Mouse (Mus musculus): Measurements from ENCODE around the gene Ints4. TPM values are rescaled to one million over a fixed set of nuclear protein-coding genes. Genes with fewer than 3 reads are reported as not detected.

Gene Ints4
- polyA plus RNA-seq, 1 experiment from 2014 or later, result 17.8 TPM

DNA sequence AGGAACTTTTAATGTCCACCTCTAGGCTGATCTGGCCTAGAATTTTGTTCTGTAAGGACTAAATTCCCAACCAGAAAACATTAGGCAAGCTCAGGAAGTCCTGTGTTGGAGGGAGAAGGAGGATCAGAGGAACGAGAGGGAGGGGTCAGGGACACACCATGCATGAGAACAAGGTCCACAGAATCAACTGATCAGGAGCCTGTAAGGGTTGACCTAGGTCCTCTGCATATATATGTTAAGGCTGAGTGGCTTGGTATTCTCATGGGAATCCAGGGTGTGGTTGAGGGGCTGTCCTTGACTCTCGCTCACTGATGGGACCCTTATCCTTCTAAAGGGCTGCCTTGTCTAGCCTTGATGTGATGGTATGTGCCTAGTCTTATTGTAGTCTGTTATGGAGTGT, 82.8 kb downstream of the Ints4 start:
- no peak overlapping the region for H3K4me3 ChIP-seq (ENCODE audit: low read depth, low read length)
- H3K9me3 ChIP-seq (replicated peaks; ENCODE audit: control insufficient read depth, low read length), result no peaks in the 10 kb centered on the region
- no peaks in the 10 kb centered on the region for H3K27me3 ChIP-seq (ENCODE audit: control insufficient read depth, insufficient read depth, low read depth, low read length)
- H3K9ac ChIP-seq (ENCODE audit: low read depth, low read length), result no peak overlapping the region
- no peak for ATAC-seq (ENCODE audit: low read depth)
- H3K4me1 ChIP-seq (ENCODE audit: control insufficient read depth, low read depth, low read length), result no peaks in the 10 kb centered on the region
- no peak overlapping the region for H3K27ac ChIP-seq (ENCODE audit: low read length)
- no peaks in the 10 kb centered on the region for H3K36me3 ChIP-seq (ENCODE audit: control insufficient read depth, insufficient read depth)
- 77% methylated on average over 2 of the region's 2 CpGs for WGBS (ENCODE audit: insufficient replicate concordance)
- H3K4me2 ChIP-seq (ENCODE audit: low read depth, low read length), result no peak overlapping the region

DNA sequence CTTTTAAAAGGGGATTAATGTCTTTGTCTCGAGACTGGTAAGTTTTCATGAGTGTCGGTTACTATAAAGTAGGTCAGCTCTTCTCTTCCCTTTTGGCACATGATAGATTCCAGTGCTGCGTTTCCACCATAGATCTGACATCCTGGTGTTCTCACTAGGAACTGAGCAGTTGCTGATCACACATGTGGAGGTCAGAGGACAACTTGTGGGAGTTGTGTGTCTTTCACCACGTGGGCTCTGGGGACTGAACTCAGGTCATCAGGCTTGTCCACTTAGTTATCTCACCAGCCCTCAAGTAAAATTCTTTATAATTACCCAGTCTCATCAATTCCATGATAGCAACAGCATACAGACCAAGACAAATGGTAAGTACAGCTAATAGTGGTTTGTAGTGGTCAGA, 88.6 kb downstream of the Ints4 start:
- no peak overlapping the region for H3K27ac ChIP-seq (ENCODE audit: low read length)
- H3K4me1 ChIP-seq (ENCODE audit: control insufficient read depth, low read depth, low read length), result no peaks in the 10 kb centered on the region
- no peak overlapping the region for H3K9ac ChIP-seq (ENCODE audit: low read depth, low read length)
- no peaks in the 10 kb centered on the region for H3K9me3 ChIP-seq (replicated peaks; ENCODE audit: control insufficient read depth, low read length)
- no peaks in the 10 kb centered on the region for H3K27me3 ChIP-seq (ENCODE audit: control insufficient read depth, insufficient read depth, low read depth, low read length)
- 0 out of 2 replicates have a peak, but pooled peaks have one; percentile 30 for ATAC-seq (ENCODE audit: low read depth)
- H3K4me3 ChIP-seq (ENCODE audit: low read depth, low read length), result no peak overlapping the region
- WGBS (ENCODE audit: insufficient replicate concordance), result 68% methylated on average over 4 of the region's 4 CpGs
- no peaks in the 10 kb centered on the region for H3K36me3 ChIP-seq (ENCODE audit: control insufficient read depth, insufficient read depth)
- no peak overlapping the region for H3K4me2 ChIP-seq (ENCODE audit: low read depth, low read length)

DNA sequence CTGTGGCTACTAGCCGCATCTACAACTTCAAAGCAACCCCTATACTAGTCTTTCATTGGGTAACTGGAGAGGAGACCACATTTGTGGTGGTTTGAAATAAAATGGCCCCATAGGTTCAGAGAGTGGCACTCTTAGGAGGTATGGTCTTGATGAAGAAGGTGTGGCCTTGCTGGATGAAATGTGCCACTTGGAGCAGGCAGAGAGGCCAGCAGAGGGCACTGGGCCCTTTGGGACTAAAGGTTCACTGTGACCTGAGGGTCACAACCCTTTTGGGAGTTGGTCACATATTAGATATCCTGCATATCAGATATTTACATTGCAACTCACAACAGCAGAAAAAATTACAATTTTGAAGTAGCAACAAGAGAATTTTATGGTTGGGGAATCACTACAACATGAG, 89.6 kb downstream of the Ints4 start:
- H3K4me2 ChIP-seq (ENCODE audit: low read depth, low read length), result no peak overlapping the region
- no peaks in the 10 kb centered on the region for H3K27me3 ChIP-seq (ENCODE audit: control insufficient read depth, insufficient read depth, low read depth, low read length)
- ATAC-seq (ENCODE audit: low read depth), result no peak
- no peaks in the 10 kb centered on the region for H3K9me3 ChIP-seq (replicated peaks; ENCODE audit: control insufficient read depth, low read length)
- H3K4me1 ChIP-seq (ENCODE audit: control insufficient read depth, low read depth, low read length), result no peaks in the 10 kb centered on the region
- H3K27ac ChIP-seq (ENCODE audit: low read length), result no peak overlapping the region
- H3K4me3 ChIP-seq (ENCODE audit: low read depth, low read length), result no peak overlapping the region
- no peaks in the 10 kb centered on the region for H3K36me3 ChIP-seq (ENCODE audit: control insufficient read depth, insufficient read depth)
- no peak overlapping the region for H3K9ac ChIP-seq (ENCODE audit: low read depth, low read length)
- WGBS (ENCODE audit: insufficient replicate concordance), result 58% methylated on average over 1 of the region's 1 CpGs

DNA sequence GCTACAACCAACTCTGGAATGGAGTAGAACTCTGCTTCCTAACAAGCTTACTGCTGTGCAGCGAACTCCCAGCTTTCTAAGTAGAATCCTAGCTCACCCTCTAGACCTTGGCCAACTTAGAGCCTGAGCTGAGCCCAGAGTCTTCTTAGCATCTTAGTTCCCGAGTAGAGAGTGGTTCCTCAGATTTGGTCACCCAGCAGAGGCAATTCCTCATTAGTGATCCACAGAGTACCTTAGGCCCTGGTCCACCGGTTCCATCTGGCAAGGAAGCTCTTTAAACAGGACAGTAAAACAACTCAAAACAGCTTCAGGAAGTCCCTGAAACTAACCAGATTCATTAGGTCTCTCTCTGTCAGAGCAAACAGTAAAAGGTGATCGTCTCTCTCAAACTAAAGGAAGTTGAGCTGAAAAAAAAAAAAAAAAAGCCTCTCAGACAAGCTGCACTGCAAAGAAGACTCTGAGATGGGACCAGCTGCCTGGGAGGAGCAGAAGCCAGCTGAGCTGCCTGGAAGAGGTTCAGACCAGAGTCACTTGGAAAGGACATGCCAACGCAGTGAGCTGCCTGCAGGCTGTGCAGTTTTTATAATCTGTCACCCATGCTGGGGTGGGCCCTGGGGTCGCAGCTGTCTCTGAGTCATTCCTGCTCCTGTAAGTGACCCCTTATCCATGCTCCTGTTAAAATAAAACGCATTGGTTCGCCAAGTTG, 97.8 kb downstream of the Ints4 start:
- peak overlapping the region; percentile 91 for H3K4me3 ChIP-seq (ENCODE audit: low read depth, low read length)
- H3K27ac ChIP-seq (ENCODE audit: low read length), result peak overlapping the region; percentile 95
- peak overlapping the region; percentile 65 for H3K4me2 ChIP-seq (ENCODE audit: low read depth, low read length)
- peak overlapping the region; percentile 95 for H3K9ac ChIP-seq (ENCODE audit: low read depth, low read length)
- WGBS (ENCODE audit: insufficient replicate concordance), result 27% methylated on average over 8 of the region's 8 CpGs
- H3K36me3 ChIP-seq (ENCODE audit: control insufficient read depth, insufficient read depth), result no peaks in the 10 kb centered on the region
- H3K27me3 ChIP-seq (ENCODE audit: control insufficient read depth, insufficient read depth, low read depth, low read length), result no peaks in the 10 kb centered on the region
- no peaks in the 10 kb centered on the region for H3K9me3 ChIP-seq (replicated peaks; ENCODE audit: control insufficient read depth, low read length)
- no peak for ATAC-seq (ENCODE audit: low read depth)
- H3K4me1 ChIP-seq (ENCODE audit: control insufficient read depth, low read depth, low read length), result peaks cover 12% of the 10 kb centered on the region

DNA sequence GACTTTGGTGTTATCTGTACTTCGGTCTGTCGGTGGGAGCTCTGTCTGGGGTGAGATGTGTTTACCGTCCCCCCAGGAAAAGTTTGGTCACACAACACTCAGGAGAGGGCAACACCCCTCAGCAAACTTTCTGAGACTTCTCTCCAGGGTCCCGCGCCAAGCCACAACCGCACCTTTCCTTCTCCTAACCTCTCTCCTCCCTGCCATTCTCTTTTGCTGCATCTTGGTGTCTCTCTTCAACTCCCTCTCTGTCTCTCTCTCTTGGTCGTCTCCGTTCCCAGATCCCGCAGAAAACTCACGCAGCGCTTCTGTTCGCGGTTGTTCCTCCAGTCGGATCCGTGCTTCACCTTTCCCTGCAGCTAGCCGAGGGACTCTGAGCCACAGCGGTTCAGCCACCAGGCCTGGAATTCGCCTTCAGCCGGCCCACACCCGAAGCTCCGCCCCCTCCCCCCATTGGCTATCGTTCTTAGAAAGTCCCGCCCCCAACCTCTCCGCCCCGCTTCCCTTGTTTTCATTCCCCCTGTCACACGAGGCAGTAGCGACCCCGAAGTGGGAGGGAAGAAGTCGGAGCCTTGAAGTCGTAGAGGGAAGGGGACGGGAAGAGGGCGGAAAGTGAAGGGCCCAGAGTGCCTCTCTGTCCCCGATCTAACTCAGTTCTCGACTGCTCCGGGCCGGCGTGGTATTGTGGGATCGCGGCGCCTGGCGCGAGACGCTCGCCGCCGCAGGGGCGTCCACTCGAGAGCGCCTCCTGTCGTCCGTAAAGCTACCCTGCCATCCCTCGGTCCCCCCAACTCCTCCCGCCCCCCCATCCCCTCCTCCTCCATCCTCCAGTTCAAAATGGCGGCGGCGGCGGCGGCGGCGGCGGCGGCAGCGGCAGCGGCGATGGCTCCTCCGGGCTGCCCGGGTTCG, 98.6 kb downstream of the Ints4 start, which contains the start of the genes Aamdc and Rsf1:
Gene Aamdc, minus strand, starts transcription at position 431 of the 909 bp plus-strand sequence.
Gene Rsf1, plus strand, starts transcription at position 823 of the 909 bp plus-strand sequence.
- H3K9me3 ChIP-seq (replicated peaks; ENCODE audit: control insufficient read depth, low read length), result no peaks in the 10 kb centered on the region
- peak within 1 kb of the TSS; percentile 95 for H3K27ac ChIP-seq (ENCODE audit: low read length)
- ATAC-seq (ENCODE audit: low read depth), result peak; percentile 87
- peak within 1 kb of the TSS; percentile 65 for H3K4me2 ChIP-seq (ENCODE audit: low read depth, low read length)
- H3K4me3 ChIP-seq (ENCODE audit: low read depth, low read length), result peak within 1 kb of the TSS; percentile 91
- H3K27me3 ChIP-seq (ENCODE audit: control insufficient read depth, insufficient read depth, low read depth, low read length), result no peaks in the 10 kb centered on the region
- H3K4me1 ChIP-seq (ENCODE audit: control insufficient read depth, low read depth, low read length), result peaks cover 12% of the 10 kb centered on the region
- no peaks in the 10 kb centered on the region for H3K36me3 ChIP-seq (ENCODE audit: control insufficient read depth, insufficient read depth)
- under 1% methylated on average over 60 of the region's 68 CpGs for WGBS (ENCODE audit: insufficient replicate concordance)
- H3K9ac ChIP-seq (ENCODE audit: low read depth, low read length), result peak within 1 kb of the TSS; percentile 95

DNA sequence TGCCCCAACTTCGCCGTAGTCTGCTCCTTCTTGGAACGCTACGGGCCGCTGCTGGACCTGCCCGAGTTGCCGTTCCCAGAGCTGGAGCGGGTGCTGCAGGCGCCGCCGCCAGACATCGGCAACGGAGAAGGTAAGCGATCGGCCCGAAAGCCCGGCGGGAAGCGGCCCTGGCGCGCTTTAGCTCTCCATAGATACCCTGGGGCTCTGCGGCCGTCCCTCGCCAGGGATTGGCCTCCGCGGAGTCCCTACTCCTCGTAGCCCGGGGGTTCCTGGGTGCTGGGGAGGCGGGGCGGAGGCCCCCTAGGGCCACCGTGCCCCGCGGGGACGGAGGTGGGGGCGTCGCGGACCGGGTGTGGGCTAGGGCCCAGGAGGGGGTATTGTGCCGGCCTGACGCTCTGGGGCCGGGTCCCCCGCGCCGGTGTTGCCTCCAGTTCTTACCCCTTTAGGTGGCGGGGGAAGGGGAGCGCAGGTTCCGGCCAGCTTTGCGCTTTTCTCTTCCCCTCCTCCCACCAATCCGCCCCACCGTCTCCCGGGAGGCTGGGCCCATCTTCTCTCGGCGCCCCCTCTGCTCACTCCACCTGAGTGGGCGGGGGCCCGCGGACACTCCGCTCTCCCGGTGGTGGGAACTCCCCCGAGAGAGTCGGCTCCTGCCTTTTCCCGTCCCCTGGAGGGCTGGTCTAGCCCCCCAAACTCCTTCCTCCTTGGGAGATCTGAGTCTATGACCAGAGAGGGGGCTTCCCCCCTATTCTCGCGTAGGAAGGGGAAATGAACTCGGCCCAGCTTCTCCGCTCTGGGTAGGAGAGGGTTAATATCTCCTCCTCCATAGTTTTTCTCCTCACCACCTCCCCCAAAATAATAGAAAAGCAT, 99.5 kb downstream of the Ints4 start:
- H3K36me3 ChIP-seq (ENCODE audit: control insufficient read depth, insufficient read depth), result no peaks in the 10 kb centered on the region
- H3K9ac ChIP-seq (ENCODE audit: low read depth, low read length), result peak overlapping the region; percentile 95
- WGBS (ENCODE audit: insufficient replicate concordance), result under 1% methylated on average over 63 of the region's 65 CpGs
- peak overlapping the region; percentile 91 for H3K4me3 ChIP-seq (ENCODE audit: low read depth, low read length)
- ATAC-seq (ENCODE audit: low read depth), result peak; percentile 34
- peak overlapping the region; percentile 65 for H3K4me2 ChIP-seq (ENCODE audit: low read depth, low read length)
- H3K9me3 ChIP-seq (replicated peaks; ENCODE audit: control insufficient read depth, low read length), result no peaks in the 10 kb centered on the region
- no peaks in the 10 kb centered on the region for H3K27me3 ChIP-seq (ENCODE audit: control insufficient read depth, insufficient read depth, low read depth, low read length)
- H3K4me1 ChIP-seq (ENCODE audit: control insufficient read depth, low read depth, low read length), result peaks cover 12% of the 10 kb centered on the region
- H3K27ac ChIP-seq (ENCODE audit: low read length), result peak overlapping the region; percentile 95

DNA sequence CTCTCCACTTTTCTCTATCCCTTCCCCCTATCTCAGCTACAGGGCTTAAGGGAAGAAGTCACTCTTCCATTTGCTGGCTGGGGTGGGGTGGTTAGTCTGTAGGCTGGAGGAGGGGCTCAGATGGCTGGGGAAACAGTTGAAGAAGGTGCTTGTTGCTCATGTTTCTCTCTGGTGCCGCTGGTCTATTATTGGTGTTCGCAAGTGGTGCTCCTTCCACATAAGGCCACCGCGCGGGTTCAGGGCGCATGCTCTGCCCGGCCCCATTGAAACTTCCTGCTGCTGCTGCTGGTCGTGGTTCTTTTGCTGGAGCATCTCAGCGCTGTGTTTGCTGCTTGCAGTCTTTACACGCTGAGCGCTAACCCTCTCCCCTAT, 100.1 kb downstream of the Ints4 start:
- under 1% methylated on average over 11 of the region's 11 CpGs for WGBS (ENCODE audit: insufficient replicate concordance)
- peaks cover 12% of the 10 kb centered on the region for H3K4me1 ChIP-seq (ENCODE audit: control insufficient read depth, low read depth, low read length)
- no peaks in the 10 kb centered on the region for H3K9me3 ChIP-seq (replicated peaks; ENCODE audit: control insufficient read depth, low read length)
- peak overlapping the region; percentile 95 for H3K9ac ChIP-seq (ENCODE audit: low read depth, low read length)
- H3K36me3 ChIP-seq (ENCODE audit: control insufficient read depth, insufficient read depth), result no peaks in the 10 kb centered on the region
- ATAC-seq (ENCODE audit: low read depth), result peak; percentile 28
- peak overlapping the region; percentile 65 for H3K4me2 ChIP-seq (ENCODE audit: low read depth, low read length)
- peak overlapping the region; percentile 91 for H3K4me3 ChIP-seq (ENCODE audit: low read depth, low read length)
- H3K27ac ChIP-seq (ENCODE audit: low read length), result peak overlapping the region; percentile 95
- no peaks in the 10 kb centered on the region for H3K27me3 ChIP-seq (ENCODE audit: control insufficient read depth, insufficient read depth, low read depth, low read length)

DNA sequence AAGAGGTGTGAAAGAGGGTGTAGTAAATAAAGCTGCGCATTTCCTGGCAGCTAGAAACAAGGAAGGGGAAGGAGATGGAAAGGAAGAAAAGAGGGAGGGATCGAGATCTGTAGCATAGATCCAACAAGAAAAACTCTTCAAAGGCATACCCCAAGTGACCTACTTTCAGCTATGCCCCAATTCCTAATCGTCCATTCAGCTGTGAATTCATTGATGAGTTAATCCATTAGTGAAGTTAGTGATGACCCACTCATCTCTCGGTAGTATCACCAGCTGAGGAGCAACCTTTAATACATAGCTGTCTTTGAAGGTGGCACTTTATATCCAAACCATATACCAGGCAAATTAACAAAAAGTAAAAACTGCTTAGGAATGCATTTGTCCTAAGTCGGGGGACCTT, 107.8 kb downstream of the Ints4 start:
- no peak overlapping the region for H3K4me3 ChIP-seq (ENCODE audit: low read depth, low read length)
- peaks cover 25% of the 10 kb centered on the region for H3K4me1 ChIP-seq (ENCODE audit: control insufficient read depth, low read depth, low read length)
- no peak overlapping the region for H3K27ac ChIP-seq (ENCODE audit: low read length)
- no peaks in the 10 kb centered on the region for H3K27me3 ChIP-seq (ENCODE audit: control insufficient read depth, insufficient read depth, low read depth, low read length)
- H3K36me3 ChIP-seq (ENCODE audit: control insufficient read depth, insufficient read depth), result no peaks in the 10 kb centered on the region
- no peak overlapping the region for H3K4me2 ChIP-seq (ENCODE audit: low read depth, low read length)
- 69% methylated on average over 5 of the region's 5 CpGs for WGBS (ENCODE audit: insufficient replicate concordance)
- H3K9me3 ChIP-seq (replicated peaks; ENCODE audit: control insufficient read depth, low read length), result no peaks in the 10 kb centered on the region
- ATAC-seq (ENCODE audit: low read depth), result no peak
- no peak overlapping the region for H3K9ac ChIP-seq (ENCODE audit: low read depth, low read length)
